Mouse (Mus musculus) kidney, postnatal 0 days (tissue): ENCODE measurements around the gene Epop. TPM values are rescaled to one million over a fixed set of nuclear protein-coding genes. Genes with fewer than 3 reads are reported as not detected.

Experiments
- ATAC-seq: fragments of 200-750 bp; cut with Nextera tagmentation; replicated peaks from 2 replicates; pipeline ENCODE4 v1.8.0; 2017; ENCODE audit warnings: low read depth, moderate number of reproducible peaks, moderate TSS enrichment, moderate library complexity; ENCODE audit not compliant: low FRiP score
- DNase-seq: peaks from one replicate; pipeline ENCODE4 v3.0.0-alpha.2; 2016; ENCODE audit warnings: low spot score
- H3K27ac ChIP-seq: fragments of 300-500 bp; sonication (generic); 2 replicates; pipeline ENCODE4 v1.5.1; 2014; ENCODE audit warnings: mild to moderate bottlenecking
- H3K27me3 ChIP-seq: fragments of 300-500 bp; sonication (generic); 2 replicates; pipeline ENCODE4 v1.6.1; 2014; ENCODE audit warnings: low read length, mixed read lengths; ENCODE audit not compliant: insufficient read depth
- H3K36me3 ChIP-seq: fragments of 300-500 bp; sonication (generic); 2 replicates; pipeline ENCODE4 v1.6.1; 2014; ENCODE audit warnings: low read length, mixed read lengths; ENCODE audit not compliant: insufficient read depth
- H3K4me1 ChIP-seq: fragments of 300-500 bp; sonication (generic); replicated peaks from 2 replicates; pipeline ENCODE4 v1.6.1; 2014; ENCODE audit warnings: antibody characterized with exemption, low read length, mixed read lengths; ENCODE audit not compliant: insufficient read depth
- H3K4me2 ChIP-seq: fragments of 300-500 bp; sonication (generic); 2 replicates; pipeline ENCODE4 v1.6.1; 2014; ENCODE audit warnings: mild to moderate bottlenecking, low read length, moderate library complexity, mixed read lengths
- H3K4me3 ChIP-seq: fragments of 300-500 bp; sonication (generic); replicated peaks from 2 replicates; pipeline ENCODE4 v1.5.1; 2014; ENCODE audit warnings: low read depth, low read length
- H3K9ac ChIP-seq: fragments of 300-500 bp; sonication (generic); 2 replicates; pipeline ENCODE4 v1.6.1; 2014; ENCODE audit warnings: low read depth, low read length
- H3K9me3 ChIP-seq: fragments of 300-500 bp; sonication (generic); replicated peaks from 2 replicates; pipeline ENCODE4 v1.6.1; 2016; ENCODE audit warnings: low read length, inconsistent platforms, mixed read lengths
- CTCF ChIP-seq: IDR thresholded peaks from 2 replicates; pipeline ENCODE4 v1.5.1; 2016; ENCODE audit warnings: antibody characterized with exemption, low read depth, mild to moderate bottlenecking, moderate library complexity
- WGBS: fragments of 180-500 bp; shearing (Covaris S2); extraction: QIAGEN DNeasy Blood & Tissue Kit; methylation state at CpG from one replicate; pipeline ENCODE4 v1.1.7; 2014; 5-methylcytosine and 5-hydroxymethylcytosine counted together
- polyA plus RNA-seq: library from polyadenylated mRNA; unstranded; fragments of >200 nt; fragmentation: Nextera tagmentation; extraction: Ambion mirVana; gene quantifications from 2 replicates; pipeline ENCODE4 v1.2.1, GENCODE M21; 2015

Epop gene
- polyA plus RNA-seq, 1 experiment from 2014 or later, result 4.1 TPM

- ATAC-seq, result no peak
- H3K9ac ChIP-seq, result no peak overlapping the region
- no peak for TF ChIP-seq CTCF
- no peak overlapping the region for H3K4me2 ChIP-seq
- 92% methylated on average over 8 of the region's 8 CpGs for WGBS
- DNase-seq, result no peak
- no peaks in the 10 kb centered on the region for H3K4me1 ChIP-seq
- H3K27ac ChIP-seq, result no peak overlapping the region
- H3K9me3 ChIP-seq, result 0 out of 2 replicates have a peak, but pooled peaks cover 3% of the 10 kb centered on the region
- H3K27me3 ChIP-seq, result no peaks in the 10 kb centered on the region
- H3K36me3 ChIP-seq, result no peaks in the 10 kb centered on the region
- H3K4me3 ChIP-seq, result no peak overlapping the region
Measured at GRCm38 (mm10) chr11:97599104-97599503, 30.4 kb downstream of the Epop start.

GRCm38 (mm10) chr11:97597945-97598691 is 31.4 kb downstream of the Epop start:
- Histone ChIP-seq H3K9me3 (0 out of 2 replicates have a peak, but pooled peaks cover 3% of the 10 kb centered on the region), H3K4me3 (no peak overlapping the region), H3K27ac (no peak overlapping the region), H3K4me1 (no peaks in the 10 kb centered on the region), H3K4me2 (no peak overlapping the region), H3K36me3 (no peaks in the 10 kb centered on the region), H3K9ac (no peak overlapping the region), H3K27me3 (no peaks in the 10 kb centered on the region)
- WGBS, result 81% methylated on average over 10 of the region's 10 CpGs
- DNase-seq (no peak), ATAC-seq (no peak)
- no peak for TF ChIP-seq CTCF

- Histone ChIP-seq H3K27me3 (no peaks in the 10 kb centered on the region), H3K9ac (no peak overlapping the region), H3K9me3 (no peaks in the 10 kb centered on the region), H3K4me1 (peaks cover 3% of the 10 kb centered on the region; the same call in 1 of the 2 replicates), H3K27ac (no peak overlapping the region), H3K36me3 (no peaks in the 10 kb centered on the region), H3K4me3 (no peak overlapping the region), H3K4me2 (no peak overlapping the region)
- TF ChIP-seq CTCF, result no peak
- ATAC-seq (no peak), DNase-seq (no peak)
- WGBS, result 56% methylated on average over 6 of the region's 6 CpGs
Measured at GRCm38 (mm10) chr11:97594136-97594535, 35.4 kb downstream of the Epop start.

GRCm38 (mm10) chr11:97591910-97592309 is 37.6 kb downstream of the Epop start:
- peak; percentile 65; the same call in 1 of the 2 replicates for ATAC-seq
- Histone ChIP-seq H3K27ac (no peak overlapping the region), H3K27me3 (no peaks in the 10 kb centered on the region), H3K9ac (no peak overlapping the region), H3K4me3 (no peak overlapping the region), H3K4me1 (peaks cover 3% of the 10 kb centered on the region; the same call in 1 of the 2 replicates), H3K9me3 (no peaks in the 10 kb centered on the region), H3K4me2 (no peak overlapping the region), H3K36me3 (no peaks in the 10 kb centered on the region)
- peak; percentile 80 for DNase-seq
- 14% methylated on average over 5 of the region's 5 CpGs for WGBS
- no peak for TF ChIP-seq CTCF

- DNase-seq, result no peak
- H3K9ac ChIP-seq, result no peak overlapping the region
- 51% methylated on average over 24 of the region's 24 CpGs for WGBS
- H3K4me1 ChIP-seq, result peaks cover 3% of the 10 kb centered on the region; the same call in 1 of the 2 replicates
- no peaks in the 10 kb centered on the region for H3K36me3 ChIP-seq
- no peak overlapping the region for H3K4me3 ChIP-seq
- no peak overlapping the region for H3K4me2 ChIP-seq
- ATAC-seq, result no peak
- H3K27ac ChIP-seq, result no peak overlapping the region
- no peaks in the 10 kb centered on the region for H3K27me3 ChIP-seq
- H3K9me3 ChIP-seq, result no peaks in the 10 kb centered on the region
- no peak for TF ChIP-seq CTCF
Measured at GRCm38 (mm10) chr11:97590227-97590960, 39.1 kb downstream of the Epop start.

- ATAC-seq (no peak), DNase-seq (no peak)
- H3K36me3 ChIP-seq, result no peaks in the 10 kb centered on the region
- no peaks in the 10 kb centered on the region for H3K27me3 ChIP-seq
- H3K4me1 ChIP-seq, result peaks cover 3% of the 10 kb centered on the region; the same call in 1 of the 2 replicates
- no peak overlapping the region for H3K27ac ChIP-seq
- no peak for TF ChIP-seq CTCF
- no peak overlapping the region for H3K4me3 ChIP-seq
- no peaks in the 10 kb centered on the region for H3K9me3 ChIP-seq
- 0 out of 2 replicates have a peak overlapping the region, but pooled peaks have one; percentile 27 for H3K9ac ChIP-seq
- H3K4me2 ChIP-seq, result no peak overlapping the region
- 14% methylated on average over 10 of the region's 10 CpGs for WGBS
Measured at GRCm38 (mm10) chr11:97589216-97589615, 40.3 kb downstream of the Epop start.
